Mouse (Mus musculus) megakaryocyte, embryonic 14.5 days (primary cell): ENCODE measurements around the gene Limk2.

Source experiments
- FLI1 ChIP-seq: IDR thresholded peaks from 2 replicates; pipeline ENCODE4 v1.6.1; 2012; ENCODE audit warnings: low read length, inconsistent platforms, mixed read lengths
- GATA1 ChIP-seq: IDR thresholded peaks from 3 replicates; pipeline ENCODE4 v1.6.1; 2012; ENCODE audit warnings: mixed read lengths, low read length, inconsistent platforms, borderline replicate concordance

DNA sequence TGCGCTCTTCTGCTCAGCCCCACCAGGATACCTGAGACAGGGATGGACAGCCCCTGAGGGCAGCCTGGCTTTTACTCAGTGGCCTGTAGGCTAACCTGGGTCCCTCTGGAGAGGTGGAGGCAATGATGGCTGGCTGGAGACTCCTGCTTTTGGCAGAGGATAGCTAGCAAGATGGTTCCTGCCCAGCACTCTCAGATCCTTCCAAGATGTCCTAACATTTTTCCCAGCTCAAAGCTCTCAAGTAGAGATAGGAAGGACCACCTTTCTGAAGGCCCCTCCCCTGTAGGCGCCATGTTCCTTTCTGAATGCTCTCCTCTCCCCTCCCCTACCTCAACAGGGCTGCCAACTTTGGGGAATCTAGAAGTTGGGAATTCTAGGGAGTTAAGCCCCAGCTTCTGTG, 114.3 kb downstream of the Limk2 start:
- TF ChIP-seq GATA1 = no peak
- TF ChIP-seq FLI1 = no peak
